Mouse (Mus musculus) testis, adult 2 months (tissue): ENCODE measurements around the gene 1700007K13Rik.
A peak's percentile ranks its signal among the peaks of the same experiment; 100 is the strongest.

Experiments
- CTCF ChIP-seq: fragments of 200-500 bp; IDR thresholded peaks from 2 replicates; pipeline ENCODE4 v1.5.1; 2012; ENCODE audit warnings: low read depth, mild to moderate bottlenecking, inconsistent platforms, low read length, moderate library complexity; ENCODE audit not compliant: control insufficient read depth, insufficient read depth, insufficient replicate concordance
- POLR2A ChIP-seq: fragments of 200-500 bp; IDR thresholded peaks from 2 replicates; pipeline ENCODE4 v1.6.1; 2012; ENCODE audit warnings: low read depth, mild to moderate bottlenecking, inconsistent platforms, low read length, moderate library complexity; ENCODE audit not compliant: control insufficient read depth

- TF ChIP-seq POLR2A (peak; percentile 15; the same call in 1 of the 2 replicates), CTCF (no peak)
These were observed 12.6 kb downstream of the 1700007K13Rik start for GRCm38 (mm10) chr2:28453539-28453938.
